Mouse (Mus musculus) adrenal gland (tissue): ENCODE measurements around the gene Gm20517.

Experiments used
- intact Hi-C: fragments of 180-260 bp; cut with DNase I; formaldehyde crosslinking; loops from one replicate; pipeline ENCODE4 v1.15.1; 2025

Gene Gm20517

GRCm38 (mm10) chr17:47702548-47703345, 91.4 kb downstream of the Gm20517 start:
- intact Hi-C loops: no loop called here

- intact Hi-C loops: no loop called here
Measured at GRCm38 (mm10) chr17:47703556-47703955, 92.2 kb downstream of the Gm20517 start.

DNA sequence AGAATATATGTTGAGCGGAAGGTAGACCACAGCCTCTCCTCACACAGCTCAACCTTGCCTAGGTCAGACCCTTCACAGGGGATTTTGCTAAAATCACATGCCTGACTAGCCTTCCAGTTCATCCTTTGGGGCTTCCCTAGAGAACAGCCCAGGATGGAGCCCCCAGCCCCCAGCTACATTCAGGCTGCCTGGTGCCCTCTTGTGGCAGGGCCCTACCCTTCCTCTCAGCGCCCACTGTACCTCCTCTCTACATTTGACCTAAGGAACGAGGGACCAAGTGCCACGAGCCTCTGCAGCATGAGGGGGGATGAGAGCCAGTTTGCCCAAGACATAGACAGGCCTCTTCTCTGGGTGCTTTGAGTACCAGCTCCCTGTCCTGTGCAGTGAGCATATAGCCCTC, 93.3 kb downstream of the Gm20517 start:
- intact Hi-C loops: no loop called here

DNA sequence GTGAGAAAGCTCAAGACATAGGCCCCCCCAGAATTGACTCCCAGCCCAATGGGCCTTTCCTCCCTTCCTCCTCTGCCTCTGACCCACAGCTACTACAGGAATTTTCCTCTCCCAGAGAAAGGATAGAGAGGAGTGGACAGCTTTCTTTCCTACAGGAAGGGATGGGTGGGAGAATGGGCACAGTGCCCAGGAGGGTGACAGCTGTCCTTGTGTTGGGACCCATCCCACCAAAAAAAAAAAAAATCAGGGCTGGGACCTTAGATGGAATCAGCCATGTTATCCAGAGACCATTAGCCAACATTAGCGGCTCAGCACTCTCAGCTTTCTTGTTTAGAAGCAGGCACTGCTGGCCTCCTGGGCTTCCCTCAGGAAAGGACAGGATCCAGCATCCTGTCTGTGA, 94.8 kb downstream of the Gm20517 start:
- intact Hi-C loops: no loop called here

- intact Hi-C loops: no loop called here
Measured at GRCm38 (mm10) chr17:47707961-47708360, 96.6 kb downstream of the Gm20517 start.

- intact Hi-C loops: no loop called here
Measured at GRCm38 (mm10) chr17:47708972-47709371, 97.6 kb downstream of the Gm20517 start.

- intact Hi-C loops: no loop called here
Measured at GRCm38 (mm10) chr17:47710036-47710435, 98.6 kb downstream of the Gm20517 start.

DNA sequence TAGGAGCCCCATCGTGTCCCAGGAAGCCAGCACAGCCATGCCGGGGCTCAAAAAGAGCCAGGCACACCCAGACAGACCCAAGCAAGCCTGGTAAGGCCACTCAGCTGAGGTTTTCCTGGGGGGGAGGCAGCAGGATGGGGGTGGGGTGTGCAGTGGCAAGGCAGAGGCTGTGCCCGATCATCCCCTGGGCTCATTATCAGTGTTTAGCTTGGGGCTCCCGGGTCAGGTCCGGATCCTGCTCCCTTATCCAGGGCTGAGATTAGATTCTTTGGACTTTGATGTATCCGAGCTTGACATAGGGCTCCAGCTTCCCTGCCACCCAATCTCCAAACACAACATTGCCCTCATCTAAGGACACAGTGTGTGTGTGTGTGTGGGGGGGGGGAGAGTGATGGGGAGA, 100.5 kb downstream of the Gm20517 start:
- intact Hi-C loops: no loop called here

DNA sequence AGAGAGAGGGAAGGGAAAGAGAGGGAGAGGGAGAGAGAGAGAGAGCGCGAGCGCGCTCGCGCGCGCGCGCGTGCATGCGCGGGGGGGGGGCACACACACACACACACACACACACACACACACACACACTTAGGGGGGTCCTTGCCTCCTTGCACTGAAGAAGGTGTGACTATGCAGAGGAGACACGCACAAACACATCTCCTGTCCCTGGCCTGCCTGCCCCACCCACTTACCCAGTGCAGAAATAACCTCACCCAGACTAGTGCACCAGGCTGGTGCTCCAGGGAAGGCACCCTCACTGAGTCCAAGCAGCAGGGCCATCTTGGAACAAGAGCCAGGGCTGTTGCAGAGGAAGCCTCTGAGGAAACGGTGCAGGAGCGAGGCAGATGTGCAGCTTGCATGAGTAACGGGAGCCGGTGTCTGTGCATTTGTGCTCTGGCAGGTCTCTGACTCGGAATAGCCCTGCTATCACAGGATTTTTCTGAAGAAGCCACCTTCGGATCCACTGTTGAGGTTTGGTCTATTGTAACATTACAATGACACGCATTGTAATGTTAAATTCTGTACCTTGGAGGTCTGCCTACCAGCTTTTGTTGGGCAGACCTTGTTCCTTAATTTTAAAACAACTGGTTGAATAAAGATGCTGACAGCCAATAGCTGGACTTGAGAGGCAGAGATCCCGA, 101.6 kb downstream of the Gm20517 start:
- intact Hi-C loops: no loop called here

- intact Hi-C loops: no loop called here
Measured at GRCm38 (mm10) chr17:47715037-47715436, 103.6 kb downstream of the Gm20517 start.

DNA sequence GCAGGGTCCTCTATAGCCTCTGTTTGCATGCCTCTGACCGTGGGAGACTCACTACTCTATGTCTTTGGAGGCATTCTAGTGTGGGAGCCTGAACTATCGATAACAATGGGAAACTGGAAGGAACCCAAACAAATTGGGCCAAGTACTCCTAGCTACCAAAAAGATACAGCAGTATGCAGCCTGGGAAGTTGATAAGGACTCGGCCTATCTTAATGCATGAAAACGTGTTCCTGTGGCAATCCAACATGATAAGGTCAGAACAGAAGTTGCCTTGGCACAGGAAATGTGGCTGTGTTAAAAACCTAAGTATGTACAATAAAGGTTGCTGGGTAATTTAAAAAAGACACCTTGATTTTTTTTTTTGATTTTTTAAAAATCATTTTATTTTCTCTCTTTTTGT, 109.8 kb downstream of the Gm20517 start:
- intact Hi-C loops: no loop called here

GRCm38 (mm10) chr17:47726566-47726965, 115.2 kb downstream of the Gm20517 start, which contains the start of gene Pgc:
Gene Pgc, plus strand, starts transcription at chr17:47726842.
- intact Hi-C loops: no loop called here

GRCm38 (mm10) chr17:47730633-47731575, 119.5 kb downstream of the Gm20517 start:
- intact Hi-C loops: no loop called here
